Mouse (Mus musculus) heart, adult 8-10 months (tissue): ENCODE measurements around the gene Gjc2. TPM values are rescaled to one million over a fixed set of nuclear protein-coding genes. Genes with fewer than 3 reads are reported as not detected.

ENCODE experiments used
- DNase-seq: peaks from one replicate; pipeline ENCODE4 v3.0.0; 2022; ENCODE audit warnings: low spot score
- total RNA-seq, 4 experiments: library from RNA; stranded (reverse); gene quantifications; 2 replicates each; pipeline ENCODE4 v1.2.4; 2022

The Gjc2 gene
- total RNA-seq, 4 experiments from 2014 or later: 0.62 to 0.82 (median 0.63) TPM

- DNase-seq: peak; percentile 91
Measured at GRCm38 (mm10) chr11:59208153-59208831, 25.3 kb upstream of the Gjc2 start, which contains the start of gene 2310033P09Rik. Gene 2310033P09Rik, plus strand, starts transcription at chr11:59208321.

GRCm38 (mm10) chr11:59202081-59202995 is 19.3 kb upstream of the Gjc2 start, which contains the start of gene Mrpl55:
Gene Mrpl55, plus strand, starts transcription at chr11:59202486.
- peak; percentile 90 for DNase-seq

GRCm38 (mm10) chr11:59201216-59202002 is 18.4 kb upstream of the Gjc2 start:
- no peak for DNase-seq

- DNase-seq: no peak
Measured at GRCm38 (mm10) chr11:59196230-59196629, 13.2 kb upstream of the Gjc2 start.

- no peak for DNase-seq
Measured at GRCm38 (mm10) chr11:59192059-59192386, 9.0 kb upstream of the Gjc2 start, which contains the start of gene Guk1. Gene Guk1, minus strand, starts transcription at chr11:59192212.

GRCm38 (mm10) chr11:59191231-59192058 is 8.4 kb upstream of the Gjc2 start:
- peak; percentile 87 for DNase-seq

- no peak for DNase-seq
Measured at GRCm38 (mm10) chr11:59187706-59188105, 4.7 kb upstream of the Gjc2 start.

- no peak for DNase-seq
Measured at GRCm38 (mm10) chr11:59185490-59185889, 2.5 kb upstream of the Gjc2 start.

GRCm38 (mm10) chr11:59183821-59184220 is 808 bp upstream of the Gjc2 start:
- DNase-seq: peak; percentile 74

- no peak for DNase-seq
Measured at GRCm38 (mm10) chr11:59176921-59177320, 6.1 kb downstream of the Gjc2 start.

GRCm38 (mm10) chr11:59176475-59176874 is 6.5 kb downstream of the Gjc2 start:
- no peak for DNase-seq

- DNase-seq: no peak
Measured at GRCm38 (mm10) chr11:59174189-59174838, 8.7 kb downstream of the Gjc2 start.

GRCm38 (mm10) chr11:59170549-59170948 is 12.5 kb downstream of the Gjc2 start:
- DNase-seq: no peak

- DNase-seq: no peak
Measured at GRCm38 (mm10) chr11:59169807-59170206, 13.2 kb downstream of the Gjc2 start.

- DNase-seq: no peak
Measured at GRCm38 (mm10) chr11:59165616-59166241, 17.3 kb downstream of the Gjc2 start.

GRCm38 (mm10) chr11:59164384-59164783 is 18.6 kb downstream of the Gjc2 start:
- no peak for DNase-seq

- DNase-seq: peak; percentile 99
Measured at GRCm38 (mm10) chr11:59163255-59164236, 19.5 kb downstream of the Gjc2 start, which contains the start of gene Iba57. Gene Iba57, minus strand, starts transcription at chr11:59163739.

GRCm38 (mm10) chr11:59162443-59163254 is 20.4 kb downstream of the Gjc2 start:
- DNase-seq: no peak
